Mouse (Mus musculus) spleen, postnatal 36 days (tissue): Measurements from ENCODE around the gene Usp50.

Source experiments
- DNase-seq, 2 experiments: peaks; one replicate each; pipeline ENCODE4 v3.0.0; 2022; ENCODE audit warnings: low spot score in 2 of 2, mixed read lengths in 1 of 2

Usp50 gene

GRCm38 (mm10) chr2:126663481-126663880 lies 119.8 kb downstream of the Usp50 start:
- peak in 1 of 2 experiments; percentile 19 for DNase-seq
